Mouse (Mus musculus) midbrain, embryonic 14.5 days (tissue): ENCODE data around the gene Tgtp2. TPM values are rescaled to one million over a fixed set of nuclear protein-coding genes. Genes with fewer than 3 reads are reported as not detected.
A peak's percentile ranks its signal among the peaks of the same experiment; 100 is the strongest.
"Not testable (repeated sequence)": the region's sequence is repeated elsewhere in the genome, so short reads cannot be mapped to it uniquely, and the experiment has no call there.

Source experiments
- ATAC-seq: fragments of 200-750 bp; cut with Nextera tagmentation; 2 replicates; pipeline ENCODE4 v1.8.0; 2017; ENCODE audit warnings: moderate number of reproducible peaks, moderate library complexity; ENCODE audit not compliant: low FRiP score, low TSS enrichment
- DNase-seq: peaks from one replicate; pipeline ENCODE4 v3.0.0-alpha.2; 2015
- H3K27ac ChIP-seq: fragments of 300-500 bp; sonication (generic); replicated peaks from 2 replicates; pipeline ENCODE4 v1.5.1; 2014; ENCODE audit warnings: mild to moderate bottlenecking, low read depth, low read length, moderate library complexity
- H3K27me3 ChIP-seq: fragments of 300-500 bp; sonication (generic); 2 replicates; pipeline ENCODE4 v1.6.1; 2014; ENCODE audit warnings: low read length, control low read depth, mixed read lengths; ENCODE audit not compliant: control insufficient read depth, insufficient read depth
- H3K36me3 ChIP-seq: fragments of 300-500 bp; sonication (generic); 2 replicates; pipeline ENCODE4 v1.6.1; 2014; ENCODE audit warnings: low read length, control low read depth; ENCODE audit not compliant: control insufficient read depth, insufficient read depth
- H3K4me1 ChIP-seq: fragments of 300-500 bp; sonication (generic); 2 replicates; pipeline ENCODE4 v1.6.1; 2014; ENCODE audit warnings: mild to moderate bottlenecking, antibody characterized with exemption, low read length, control low read depth; ENCODE audit not compliant: control insufficient read depth, insufficient read depth
- H3K4me2 ChIP-seq: fragments of 300-500 bp; sonication (generic); 2 replicates; pipeline ENCODE4 v1.6.1; 2014; ENCODE audit warnings: mild to moderate bottlenecking, low read length, moderate library complexity
- H3K4me3 ChIP-seq: fragments of 300-500 bp; sonication (generic); replicated peaks from 2 replicates; pipeline ENCODE4 v1.5.1; 2014; ENCODE audit warnings: low read depth, low read length
- H3K9ac ChIP-seq: fragments of 300-500 bp; sonication (generic); replicated peaks from 2 replicates; pipeline ENCODE4 v1.6.1; 2014; ENCODE audit warnings: mild to moderate bottlenecking, low read length, moderate library complexity
- H3K9me3 ChIP-seq: fragments of 300-500 bp; sonication (generic); 2 replicates; pipeline ENCODE4 v1.6.1; 2016; ENCODE audit warnings: low read length, control low read depth, mixed read lengths; ENCODE audit not compliant: control insufficient read depth
- WGBS: fragments of 180-500 bp; shearing (Covaris S2); extraction: QIAGEN DNeasy Blood & Tissue Kit; methylation state at CpG from one replicate; pipeline ENCODE4 v1.1.7; 2014; 5-methylcytosine and 5-hydroxymethylcytosine counted together
- polyA plus RNA-seq: library from polyadenylated mRNA; unstranded; fragments of >200 nt; fragmentation: Nextera tagmentation; extraction: Ambion mirVana; gene quantifications from 2 replicates; pipeline ENCODE4 v1.2.1, GENCODE M21; 2014

Gene Tgtp2
- 0.76 TPM in 1 of 2 replicates, not detected in the other for polyA plus RNA-seq

DNA sequence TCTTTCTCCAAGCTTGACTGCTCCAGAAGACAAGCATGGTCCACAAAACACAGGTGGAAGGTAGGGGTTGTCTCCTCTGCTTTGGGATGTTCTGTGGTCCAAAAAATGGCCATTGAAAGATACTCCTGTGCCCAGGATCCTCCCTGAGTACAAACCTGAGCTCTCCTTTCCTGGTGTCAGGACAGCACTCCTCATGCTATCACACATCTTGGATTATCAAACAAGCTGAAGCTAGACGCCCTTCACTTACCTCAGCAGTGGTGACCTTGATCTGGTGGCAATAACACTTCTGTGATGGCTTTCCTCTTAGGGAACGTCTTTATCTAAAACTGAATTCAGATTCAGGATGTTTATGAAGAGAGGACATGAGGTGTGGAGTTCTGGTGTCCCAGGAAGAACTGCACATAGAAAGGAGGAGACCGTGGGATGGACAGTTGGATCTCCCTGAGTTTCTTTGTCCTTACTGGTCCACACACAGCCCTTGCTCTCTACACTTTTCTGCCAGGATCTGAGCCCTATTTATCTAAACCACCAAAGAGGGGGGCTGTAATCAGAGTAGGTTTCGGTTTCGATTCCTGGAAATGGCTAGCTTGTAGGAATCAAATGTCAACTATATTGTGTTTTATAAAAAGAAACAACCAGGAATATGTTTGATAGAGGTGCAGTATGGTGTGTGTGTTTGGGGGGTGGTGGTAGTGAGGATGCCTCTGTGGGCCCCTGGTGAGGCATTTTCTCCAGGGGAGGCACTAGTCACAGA, at the start of gene Tgtp2:
TSS of gene Tgtp2 (minus strand) at position 494 of the 757 bp plus-strand sequence.
- not testable (repeated sequence) for H3K4me2 ChIP-seq, H3K9me3 ChIP-seq, ATAC-seq, DNase-seq, H3K36me3 ChIP-seq, H3K4me3 ChIP-seq, H3K4me1 ChIP-seq, H3K27ac ChIP-seq, H3K9ac ChIP-seq, H3K27me3 ChIP-seq
- 86% methylated on average over 5 of the region's 5 CpGs for WGBS

DNA sequence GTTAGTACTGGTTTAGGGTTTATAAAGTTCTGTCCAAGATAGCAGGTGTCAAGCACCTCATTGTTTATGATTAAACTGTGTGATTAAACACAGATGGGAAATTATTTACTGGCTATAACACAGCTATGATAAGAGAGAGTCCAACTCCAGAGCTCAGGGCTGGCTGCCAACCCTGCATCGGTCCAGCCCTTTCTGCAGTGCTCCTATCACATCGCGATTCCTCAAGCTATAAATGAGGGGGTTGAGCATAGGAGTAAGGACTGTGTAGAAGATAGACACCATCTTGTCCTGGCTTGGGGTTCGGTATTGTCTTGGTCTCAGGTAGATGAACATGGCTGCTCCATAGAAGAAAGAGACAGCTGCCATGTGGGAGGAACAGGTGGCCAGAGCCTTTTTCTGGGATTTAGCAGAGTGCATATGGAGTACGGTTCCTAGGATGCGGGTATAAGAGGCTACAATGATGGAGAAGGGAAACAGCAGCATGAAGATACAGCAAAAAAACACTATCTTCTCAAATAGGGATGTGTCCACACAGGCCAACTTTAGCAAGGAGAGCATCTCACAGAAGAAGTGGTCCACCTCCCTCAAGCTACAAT, 48.7 kb upstream of the Tgtp2 start:
- Histone ChIP-seq H3K27ac (no peak overlapping the region), H3K9me3 (no peaks in the 10 kb centered on the region), H3K4me1 (no peaks in the 10 kb centered on the region), H3K36me3 (no peaks in the 10 kb centered on the region), H3K27me3 (no peaks in the 10 kb centered on the region), H3K9ac (no peak overlapping the region), H3K4me3 (no peak overlapping the region), H3K4me2 (no peak overlapping the region)
- WGBS, result 93% methylated on average over 6 of the region's 6 CpGs
- DNase-seq (no peak), ATAC-seq (no peak)

DNA sequence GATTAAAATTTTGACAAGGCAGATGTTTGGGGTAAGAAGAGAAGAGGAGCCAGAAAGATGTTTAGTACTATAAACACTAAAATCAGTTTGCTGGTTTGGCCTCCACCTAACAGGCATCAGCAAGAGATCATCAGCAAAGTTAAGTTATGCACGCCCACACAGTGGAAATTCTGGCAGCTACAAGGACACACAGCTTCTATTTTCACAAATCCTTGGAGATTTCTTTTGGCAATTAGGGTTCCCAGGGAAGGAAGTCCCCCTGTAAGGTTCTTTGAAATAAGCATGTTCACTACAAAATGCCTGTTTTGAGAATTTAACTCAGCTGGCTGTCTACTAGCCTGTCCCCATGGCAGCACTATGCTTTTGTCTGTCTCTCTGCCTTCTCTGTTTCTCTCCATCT, 47.0 kb upstream of the Tgtp2 start:
- WGBS, result 75% methylated on average over 1 of the region's 1 CpGs
- Histone ChIP-seq H3K27ac (no peak overlapping the region), H3K27me3 (no peaks in the 10 kb centered on the region), H3K36me3 (no peaks in the 10 kb centered on the region), H3K4me3 (no peak overlapping the region), H3K9me3 (no peaks in the 10 kb centered on the region), H3K4me2 (no peak overlapping the region), H3K9ac (no peak overlapping the region), H3K4me1 (no peaks in the 10 kb centered on the region)
- ATAC-seq, result no peak
- no peak for DNase-seq

DNA sequence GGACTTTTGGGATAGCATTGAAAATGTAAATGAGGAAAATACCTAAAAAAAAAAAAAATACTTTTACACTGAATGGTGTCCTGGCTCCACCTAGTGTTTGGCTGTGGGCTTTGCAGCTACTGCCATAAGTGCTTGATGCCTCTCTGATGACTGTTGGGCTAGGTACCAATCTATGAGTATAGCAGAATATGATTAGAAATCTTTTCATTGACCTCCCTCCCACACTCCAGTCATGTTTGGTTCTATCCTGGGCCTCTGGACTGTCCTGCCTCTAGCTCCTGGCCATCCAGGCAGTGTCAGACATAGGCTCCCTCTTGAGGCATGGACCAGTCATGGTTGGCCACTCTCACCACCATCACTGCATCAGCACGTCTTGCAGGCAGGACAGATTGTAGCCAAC, 44.8 kb upstream of the Tgtp2 start:
- Histone ChIP-seq H3K4me2 (no peak overlapping the region), H3K9ac (no peak overlapping the region), H3K4me3 (no peak overlapping the region), H3K9me3 (no peaks in the 10 kb centered on the region), H3K27me3 (no peaks in the 10 kb centered on the region), H3K27ac (no peak overlapping the region), H3K4me1 (no peaks in the 10 kb centered on the region), H3K36me3 (no peaks in the 10 kb centered on the region)
- WGBS, result 27% methylated on average over 1 of the region's 1 CpGs
- ATAC-seq (no peak), DNase-seq (peak; percentile 58)

GRCm38 (mm10) chr11:49107650-49108537, 43.9 kb upstream of the Tgtp2 start:
- Histone ChIP-seq H3K4me2 (no peak overlapping the region), H3K4me3 (no peak overlapping the region), H3K9ac (no peak overlapping the region), H3K27ac (no peak overlapping the region), H3K9me3 (no peaks in the 10 kb centered on the region), H3K4me1 (no peaks in the 10 kb centered on the region), H3K36me3 (no peaks in the 10 kb centered on the region), H3K27me3 (no peaks in the 10 kb centered on the region)
- ATAC-seq (no peak), DNase-seq (no peak)
- WGBS, result 71% methylated on average over 10 of the region's 10 CpGs

GRCm38 (mm10) chr11:49105752-49106151, 41.7 kb upstream of the Tgtp2 start:
- DNase-seq (no peak), ATAC-seq (no peak)
- Histone ChIP-seq H3K4me1 (no peaks in the 10 kb centered on the region), H3K27ac (no peak overlapping the region), H3K36me3 (no peaks in the 10 kb centered on the region), H3K4me2 (no peak overlapping the region), H3K4me3 (no peak overlapping the region), H3K9me3 (no peaks in the 10 kb centered on the region), H3K9ac (no peak overlapping the region), H3K27me3 (no peaks in the 10 kb centered on the region)
- 76% methylated on average over 1 of the region's 1 CpGs for WGBS

DNA sequence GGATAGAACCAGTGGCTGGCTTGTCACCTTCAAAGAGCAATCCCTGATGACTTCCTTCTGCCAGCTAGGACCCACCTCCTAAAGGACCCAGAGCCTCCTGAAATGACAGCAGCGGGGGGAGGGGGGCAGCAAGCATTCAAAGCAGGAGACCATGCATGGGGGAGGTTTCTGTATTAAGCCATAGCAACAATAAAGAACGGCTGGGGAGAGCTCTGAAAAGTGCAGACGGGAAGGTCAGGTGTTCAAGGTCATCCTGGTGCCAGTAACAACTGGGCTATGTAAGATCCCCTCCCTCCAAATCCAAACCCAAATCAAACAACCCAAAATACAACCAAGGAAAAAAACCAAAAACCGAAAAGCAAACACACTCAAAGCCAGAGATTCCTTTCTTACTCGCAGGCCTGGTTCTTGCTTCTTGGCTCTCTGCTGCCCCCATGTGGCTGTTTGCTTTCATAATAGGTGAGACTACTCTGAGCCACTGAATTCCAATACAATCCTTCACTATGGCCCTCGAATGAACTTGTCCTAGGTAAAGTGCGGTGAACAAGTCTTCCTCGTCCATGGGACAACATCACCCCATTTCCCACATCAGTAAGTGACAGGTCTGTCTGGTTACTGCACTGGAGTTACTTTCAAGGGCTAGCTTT, 39.2 kb upstream of the Tgtp2 start:
- Histone ChIP-seq H3K9me3 (no peaks in the 10 kb centered on the region), H3K36me3 (no peaks in the 10 kb centered on the region), H3K4me3 (no peak overlapping the region), H3K9ac (no peak overlapping the region), H3K4me1 (no peaks in the 10 kb centered on the region), H3K27me3 (no peaks in the 10 kb centered on the region), H3K27ac (no peak overlapping the region), H3K4me2 (no peak overlapping the region)
- DNase-seq, result peak; percentile 94
- WGBS, result 15% methylated on average over 8 of the region's 8 CpGs
- ATAC-seq, result peak; percentile 72

GRCm38 (mm10) chr11:49101500-49101899, 37.5 kb upstream of the Tgtp2 start:
- Histone ChIP-seq H3K27me3 (no peaks in the 10 kb centered on the region), H3K36me3 (no peaks in the 10 kb centered on the region), H3K4me3 (no peak overlapping the region), H3K9me3 (no peaks in the 10 kb centered on the region), H3K4me2 (no peak overlapping the region), H3K9ac (no peak overlapping the region), H3K27ac (no peak overlapping the region), H3K4me1 (no peaks in the 10 kb centered on the region)
- WGBS, result 54% methylated on average over 5 of the region's 5 CpGs
- ATAC-seq, result no peak
- DNase-seq, result no peak
